Mouse (Mus musculus) midbrain, embryonic 15.5 days (tissue): ENCODE data around the gene Minpp1. TPM values are rescaled to one million over a fixed set of nuclear protein-coding genes. Genes with fewer than 3 reads are reported as not detected.
"Not testable (repeated sequence)": the region's sequence is repeated elsewhere in the genome, so short reads cannot be mapped to it uniquely, and the experiment has no call there.

Experiments used
- ATAC-seq: fragments of 200-750 bp; cut with Nextera tagmentation; replicated peaks from 2 replicates; pipeline ENCODE4 v1.8.0; 2017; ENCODE audit warnings: moderate TSS enrichment
- H3K27ac ChIP-seq: fragments of 300-500 bp; sonication (generic); 2 replicates; pipeline ENCODE4 v1.5.1; 2015; ENCODE audit warnings: mild to moderate bottlenecking, inconsistent platforms
- H3K27me3 ChIP-seq: fragments of 300-500 bp; sonication (generic); replicated peaks from 2 replicates; pipeline ENCODE4 v1.6.1; 2015; ENCODE audit warnings: inconsistent platforms
- H3K36me3 ChIP-seq: fragments of 300-500 bp; sonication (generic); replicated peaks from 2 replicates; pipeline ENCODE4 v1.6.1; 2015; ENCODE audit warnings: inconsistent platforms
- H3K4me1 ChIP-seq: fragments of 300-500 bp; sonication (generic); 2 replicates; pipeline ENCODE4 v1.6.1; 2015; ENCODE audit warnings: inconsistent platforms
- H3K4me2 ChIP-seq: fragments of 300-500 bp; sonication (generic); 2 replicates; pipeline ENCODE4 v1.6.1; 2015; ENCODE audit warnings: inconsistent platforms, mild to moderate bottlenecking, moderate library complexity
- H3K4me3 ChIP-seq: fragments of 300-500 bp; sonication (generic); 2 replicates; pipeline ENCODE4 v1.5.1; 2015; ENCODE audit warnings: mild to moderate bottlenecking, inconsistent platforms
- H3K9ac ChIP-seq: fragments of 300-500 bp; sonication (generic); 2 replicates; pipeline ENCODE4 v1.6.1; 2015; ENCODE audit warnings: mild to moderate bottlenecking, inconsistent platforms
- H3K9me3 ChIP-seq: fragments of 300-500 bp; sonication (generic); 2 replicates; pipeline ENCODE4 v1.6.1; 2016; ENCODE audit warnings: inconsistent platforms
- WGBS: fragments of 180-500 bp; shearing (Covaris S2); methylation state at CpG from one replicate; pipeline ENCODE4 v1.1.7; 2015; ENCODE audit warnings: mixed read lengths; 5-methylcytosine and 5-hydroxymethylcytosine counted together
- polyA plus RNA-seq: library from polyadenylated mRNA; unstranded; fragments of >200 nt; fragmentation: Nextera tagmentation; extraction: Ambion mirVana; gene quantifications from 2 replicates; pipeline ENCODE4 v1.2.1, GENCODE M21; 2015

Gene Minpp1
- 63.0 and 63.2 TPM in 2 replicates for polyA plus RNA-seq

DNA sequence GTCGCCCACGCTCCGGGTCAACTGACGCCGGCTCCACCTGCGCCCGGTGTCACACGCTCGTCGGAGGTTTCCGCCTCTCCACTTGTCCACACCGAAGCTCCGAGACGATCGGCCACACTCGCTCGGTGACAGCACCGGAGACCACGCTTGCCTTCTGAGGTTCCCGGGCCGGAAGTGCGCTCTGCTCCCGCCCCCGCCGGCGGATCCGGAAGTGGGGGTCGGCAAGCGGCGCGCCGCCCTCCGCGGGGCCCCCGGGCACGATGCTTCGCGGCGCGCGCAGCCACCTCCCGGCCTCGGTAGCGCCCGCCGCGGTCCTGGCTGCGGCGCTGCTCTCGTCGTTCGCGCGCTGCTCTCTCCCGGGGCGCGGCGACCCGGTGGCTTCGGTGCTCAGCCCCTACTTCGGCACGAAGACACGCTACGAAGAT lies at the start of gene Minpp1:
Gene Minpp1 (plus strand): TSS at position 89 of the 425 bp plus-strand sequence.
- no peaks in the 10 kb centered on the region for H3K9me3 ChIP-seq
- ATAC-seq = peak; percentile 97
- peaks cover 29% of the 10 kb centered on the region for H3K4me1 ChIP-seq
- WGBS = 0% methylated on average over 64 of the region's 64 CpGs
- no peaks in the 10 kb centered on the region for H3K36me3 ChIP-seq
- H3K4me2 ChIP-seq = peak within 1 kb of the TSS; percentile 76
- peak within 1 kb of the TSS; percentile 63 for H3K4me3 ChIP-seq
- no peaks in the 10 kb centered on the region for H3K27me3 ChIP-seq
- peak within 1 kb of the TSS; percentile 90 for H3K27ac ChIP-seq
- peak within 1 kb of the TSS; percentile 88 for H3K9ac ChIP-seq

DNA sequence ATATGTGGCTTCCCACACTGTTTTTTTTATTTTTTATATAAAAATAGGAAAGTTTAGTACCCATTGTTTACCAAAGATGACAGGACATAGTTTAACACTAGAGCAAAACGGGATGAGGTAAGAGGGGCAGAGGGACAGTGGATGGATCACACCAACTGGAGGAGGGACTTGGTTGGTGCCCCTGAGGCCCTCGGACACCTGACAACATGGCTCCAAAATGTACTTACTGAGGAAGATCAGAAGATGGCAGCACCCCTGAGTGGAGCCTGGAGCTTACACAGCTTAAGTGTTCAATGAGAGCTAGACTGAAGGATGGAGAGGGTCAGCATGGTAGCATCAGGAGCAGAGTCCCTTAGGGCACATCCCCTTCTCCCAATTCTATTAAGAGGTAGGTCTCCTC lies 46.2 kb upstream of the Minpp1 start:
- H3K4me3 ChIP-seq = no peak overlapping the region
- ATAC-seq = no peak
- H3K4me1 ChIP-seq = no peaks in the 10 kb centered on the region
- no peak overlapping the region for H3K27ac ChIP-seq
- H3K27me3 ChIP-seq = no peaks in the 10 kb centered on the region
- no peaks in the 10 kb centered on the region for H3K36me3 ChIP-seq
- H3K9me3 ChIP-seq = no peaks in the 10 kb centered on the region
- H3K9ac ChIP-seq = no peak overlapping the region
- 95% methylated on average over 2 of the region's 2 CpGs for WGBS
- H3K4me2 ChIP-seq = no peak overlapping the region

DNA sequence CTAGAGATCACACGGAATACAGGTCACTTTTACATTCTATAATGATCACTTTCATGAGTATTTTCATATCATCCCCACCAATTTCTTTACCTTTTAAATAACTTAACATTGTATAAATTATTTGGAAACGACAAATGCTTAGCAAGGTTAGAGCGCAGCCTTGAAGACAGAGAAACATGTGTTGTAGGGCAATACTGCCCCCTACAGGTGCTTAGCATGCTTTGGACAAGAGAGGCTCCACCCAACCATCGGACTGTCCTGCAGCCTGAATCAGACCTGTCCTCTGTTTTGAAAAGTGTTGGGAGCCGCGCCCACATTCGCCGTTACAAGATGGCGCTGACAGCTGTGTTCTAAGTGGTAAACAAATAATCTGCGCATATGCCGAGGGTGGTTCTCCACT lies 44.0 kb upstream of the Minpp1 start:
- no peak overlapping the region for H3K27ac ChIP-seq

DNA sequence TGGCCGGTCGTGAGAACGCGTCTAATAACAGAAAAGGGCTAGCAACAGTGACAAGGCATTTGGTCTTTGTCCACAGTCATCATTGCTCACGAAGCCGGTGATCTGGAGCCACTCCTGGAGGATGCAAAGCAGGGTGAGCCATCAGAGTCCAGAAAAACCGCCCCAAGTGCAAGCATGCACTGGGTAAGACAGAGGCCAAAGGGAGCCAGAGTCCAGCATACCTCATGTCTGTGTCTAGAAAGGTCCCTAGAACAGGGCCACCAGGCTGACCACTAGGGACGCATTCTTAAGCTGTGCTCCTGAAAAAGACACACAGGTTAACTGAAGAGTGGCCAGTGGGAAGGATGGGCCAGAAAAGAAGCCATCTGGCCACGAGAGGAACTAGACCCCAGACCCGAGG lies 36.6 kb upstream of the Minpp1 start:
- no peak for ATAC-seq
- H3K27ac ChIP-seq = no peak overlapping the region
- H3K9ac ChIP-seq = no peak overlapping the region
- H3K9me3 ChIP-seq = no peaks in the 10 kb centered on the region
- no peaks in the 10 kb centered on the region for H3K4me1 ChIP-seq
- H3K4me3 ChIP-seq = no peak overlapping the region
- no peak overlapping the region for H3K4me2 ChIP-seq
- H3K27me3 ChIP-seq = no peaks in the 10 kb centered on the region
- no peaks in the 10 kb centered on the region for H3K36me3 ChIP-seq
- 96% methylated on average over 10 of the region's 10 CpGs for WGBS

More for the DNA sequence above, 44.0 kb upstream of the Minpp1 start:
- H3K4me3 ChIP-seq = no peak overlapping the region
- no peak overlapping the region for H3K9ac ChIP-seq
- WGBS = 97% methylated on average over 11 of the region's 11 CpGs
- no peaks in the 10 kb centered on the region for H3K9me3 ChIP-seq
- no peak overlapping the region for H3K4me2 ChIP-seq
- ATAC-seq = no peak
- no peaks in the 10 kb centered on the region for H3K4me1 ChIP-seq
- H3K36me3 ChIP-seq = no peaks in the 10 kb centered on the region
- H3K27me3 ChIP-seq = no peaks in the 10 kb centered on the region

DNA sequence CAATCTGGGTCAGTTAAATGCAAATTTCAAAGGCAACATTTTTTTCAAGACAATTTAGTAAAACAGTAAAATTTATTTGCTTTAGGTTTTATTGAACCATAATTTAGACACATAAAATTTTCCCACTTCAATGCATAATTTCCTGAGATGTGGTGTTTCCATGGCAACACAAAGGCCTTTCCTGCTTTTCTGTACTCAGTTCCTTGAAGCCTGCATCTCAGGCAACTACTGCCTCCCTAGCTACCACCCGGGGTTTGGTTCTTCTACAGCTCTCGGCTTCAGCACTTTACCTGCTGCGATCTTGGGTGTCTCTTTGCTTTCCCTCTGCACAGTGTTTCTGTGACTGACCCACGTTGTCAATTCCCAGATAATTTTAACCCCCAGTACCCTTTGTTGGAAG lies 33.3 kb upstream of the Minpp1 start:
- ATAC-seq = no peak
- Histone ChIP-seq H3K4me3 (no peak overlapping the region), H3K27ac (0 out of 2 replicates have a peak overlapping the region, but pooled peaks have one; percentile 29), H3K27me3 (no peaks in the 10 kb centered on the region), H3K9me3 (no peaks in the 10 kb centered on the region), H3K9ac (no peak overlapping the region), H3K4me2 (no peak overlapping the region), H3K36me3 (no peaks in the 10 kb centered on the region), H3K4me1 (no peaks in the 10 kb centered on the region)
- WGBS = 60% methylated on average over 4 of the region's 4 CpGs

DNA sequence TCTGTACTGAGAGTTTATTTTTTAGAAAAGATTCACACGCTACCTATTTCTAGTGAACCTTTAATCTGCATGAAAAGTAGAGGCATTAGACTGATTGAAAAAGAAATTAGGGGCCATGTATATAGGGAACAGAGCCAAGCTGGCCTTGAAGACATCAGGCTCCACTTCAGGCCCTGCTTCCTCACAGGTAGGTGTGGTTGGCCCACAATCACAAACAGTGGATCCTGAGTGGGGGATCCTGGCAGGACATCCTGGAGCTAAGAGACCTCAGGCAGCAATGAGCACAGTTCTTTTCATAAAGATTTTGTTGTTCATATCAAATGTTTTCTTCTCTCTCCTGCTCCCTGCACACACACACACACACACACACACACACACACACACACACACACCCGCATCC lies 28.8 kb upstream of the Minpp1 start:
- H3K9me3 ChIP-seq = no peaks in the 10 kb centered on the region
- no peaks in the 10 kb centered on the region for H3K27me3 ChIP-seq
- no peak overlapping the region for H3K27ac ChIP-seq
- H3K9ac ChIP-seq = no peak overlapping the region
- no peaks in the 10 kb centered on the region for H3K36me3 ChIP-seq
- no peaks in the 10 kb centered on the region for H3K4me1 ChIP-seq
- WGBS = 87% methylated on average over 2 of the region's 2 CpGs
- no peak overlapping the region for H3K4me2 ChIP-seq
- no peak overlapping the region for H3K4me3 ChIP-seq
- no peak for ATAC-seq

DNA sequence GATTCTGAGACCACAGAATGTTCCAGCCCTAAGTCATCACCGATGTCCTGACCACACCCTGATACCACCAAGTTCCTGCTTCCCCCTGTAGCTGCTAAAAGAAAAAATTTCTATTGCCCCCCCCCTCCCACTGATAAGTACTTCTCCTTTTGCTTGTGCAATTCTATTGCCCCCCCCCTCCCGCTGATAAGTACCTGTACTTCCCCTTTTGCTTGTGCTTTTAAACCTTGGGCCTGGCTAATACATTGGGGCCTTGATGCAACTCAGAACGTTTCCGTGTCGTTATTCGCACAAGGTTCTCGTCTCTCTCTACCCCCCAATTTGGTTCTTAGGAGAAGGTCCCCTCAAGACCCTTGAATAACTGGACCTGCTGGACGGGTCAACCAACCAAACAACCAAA lies 27.9 kb upstream of the Minpp1 start:
- H3K27ac ChIP-seq, H3K36me3 ChIP-seq, H3K4me1 ChIP-seq, H3K27me3 ChIP-seq, ATAC-seq, H3K4me3 ChIP-seq, H3K9me3 ChIP-seq, H3K4me2 ChIP-seq, H3K9ac ChIP-seq: not testable (repeated sequence)
- WGBS = 89% methylated on average over 8 of the region's 8 CpGs

DNA sequence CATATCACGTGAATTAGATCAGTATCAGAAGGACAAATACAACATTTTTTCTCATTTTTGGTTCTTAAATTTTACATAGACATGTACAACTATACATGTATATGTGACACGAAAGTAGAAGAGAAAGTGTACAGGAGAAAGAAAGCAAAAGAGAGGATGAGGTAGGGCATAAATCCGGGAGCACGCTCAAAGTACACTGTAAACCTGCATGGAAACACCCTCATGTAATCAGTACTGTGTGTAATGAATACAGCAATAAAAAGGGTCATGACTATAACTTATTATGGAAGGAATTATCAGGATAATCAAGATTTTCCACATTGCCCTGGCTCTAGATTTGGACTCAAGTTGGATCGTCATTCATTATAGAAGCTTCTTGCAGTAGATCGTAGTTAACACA lies 22.5 kb upstream of the Minpp1 start:
- no peak overlapping the region for H3K27ac ChIP-seq
- 93% methylated on average over 6 of the region's 6 CpGs for WGBS
- no peak for ATAC-seq
- H3K9ac ChIP-seq = no peak overlapping the region
- no peaks in the 10 kb centered on the region for H3K36me3 ChIP-seq
- no peaks in the 10 kb centered on the region for H3K27me3 ChIP-seq
- H3K4me2 ChIP-seq = no peak overlapping the region
- no peak overlapping the region for H3K4me3 ChIP-seq
- no peaks in the 10 kb centered on the region for H3K4me1 ChIP-seq
- no peaks in the 10 kb centered on the region for H3K9me3 ChIP-seq

DNA sequence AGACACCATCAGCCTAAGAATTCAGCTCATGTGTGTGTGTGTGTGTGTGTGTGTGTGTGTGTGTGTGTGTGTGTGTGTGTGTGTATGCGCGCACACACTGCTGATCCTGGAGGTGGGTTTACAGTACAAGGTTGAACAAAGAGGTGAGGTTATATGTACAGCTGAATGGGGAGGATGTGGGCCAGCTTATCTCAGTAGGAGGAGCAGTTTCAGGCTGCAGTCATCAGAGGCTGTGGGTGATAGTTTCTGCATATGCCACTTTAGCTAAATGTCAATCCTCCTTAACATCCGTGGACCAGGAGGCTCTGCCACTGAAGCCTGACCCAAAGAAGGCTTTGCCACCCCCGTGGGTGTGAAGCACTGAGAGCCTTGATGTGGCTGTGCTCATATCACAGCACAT lies 20.3 kb upstream of the Minpp1 start:
- no peaks in the 10 kb centered on the region for H3K9me3 ChIP-seq
- no peak overlapping the region for H3K27ac ChIP-seq
- no peak overlapping the region for H3K9ac ChIP-seq
- no peaks in the 10 kb centered on the region for H3K27me3 ChIP-seq
- H3K4me3 ChIP-seq = no peak overlapping the region
- 85% methylated on average over 4 of the region's 4 CpGs for WGBS
- no peak overlapping the region for H3K4me2 ChIP-seq
- no peaks in the 10 kb centered on the region for H3K4me1 ChIP-seq
- no peak for ATAC-seq
- H3K36me3 ChIP-seq = no peaks in the 10 kb centered on the region

DNA sequence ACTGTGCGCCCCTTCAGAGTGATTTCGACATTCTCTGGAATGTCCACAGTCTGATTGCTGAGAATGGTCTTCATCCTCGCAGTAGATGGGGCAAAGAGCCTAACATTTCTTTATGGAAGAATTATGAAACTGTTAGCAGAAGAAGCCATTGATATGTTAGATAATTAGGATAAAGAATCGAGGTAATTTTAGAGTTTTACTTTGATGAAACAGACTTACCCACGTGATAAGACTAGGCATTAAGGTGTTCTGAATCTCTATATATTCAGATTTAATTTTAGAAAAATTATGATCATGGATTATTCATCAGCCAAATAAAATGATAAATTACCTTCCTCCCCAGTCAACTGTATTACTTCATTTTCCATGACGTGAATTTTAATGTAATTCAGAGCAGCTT lies 19.1 kb upstream of the Minpp1 start, which contains the start of gene Rpl9-ps6:
Gene Rpl9-ps6 (minus strand): TSS at position 101 of the 400 bp plus-strand sequence.
- WGBS = 77% methylated on average over 6 of the region's 6 CpGs
- Histone ChIP-seq H3K9me3 (no peaks in the 10 kb centered on the region), H3K36me3 (no peaks in the 10 kb centered on the region), H3K4me1 (no peaks in the 10 kb centered on the region), H3K27me3 (no peaks in the 10 kb centered on the region), H3K4me2 (no peak within 1 kb of the TSS), H3K27ac (no peak within 1 kb of the TSS), H3K4me3 (no peak within 1 kb of the TSS), H3K9ac (no peak within 1 kb of the TSS)
- no peak for ATAC-seq

DNA sequence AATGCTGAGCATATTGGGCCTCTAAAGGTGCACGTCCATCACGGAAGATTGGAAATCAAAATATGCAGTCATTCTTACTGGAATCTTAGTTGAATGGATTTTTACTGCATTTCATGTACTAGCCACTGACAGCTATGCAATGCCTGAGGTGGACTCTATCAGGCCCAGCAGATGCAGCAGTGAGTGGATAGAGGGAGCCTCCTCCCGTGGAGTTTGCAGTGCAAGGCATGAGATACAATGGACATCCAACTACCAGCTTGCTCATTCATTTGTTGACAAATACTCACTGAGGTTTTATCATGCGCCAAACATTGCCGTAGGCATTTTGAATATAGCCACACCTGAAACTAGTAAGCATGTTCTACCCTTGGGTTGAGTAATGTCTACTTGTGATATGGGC lies 18.2 kb upstream of the Minpp1 start:
- Histone ChIP-seq H3K27me3 (no peaks in the 10 kb centered on the region), H3K9me3 (no peaks in the 10 kb centered on the region)
- 92% methylated on average over 5 of the region's 5 CpGs for WGBS

DNA sequence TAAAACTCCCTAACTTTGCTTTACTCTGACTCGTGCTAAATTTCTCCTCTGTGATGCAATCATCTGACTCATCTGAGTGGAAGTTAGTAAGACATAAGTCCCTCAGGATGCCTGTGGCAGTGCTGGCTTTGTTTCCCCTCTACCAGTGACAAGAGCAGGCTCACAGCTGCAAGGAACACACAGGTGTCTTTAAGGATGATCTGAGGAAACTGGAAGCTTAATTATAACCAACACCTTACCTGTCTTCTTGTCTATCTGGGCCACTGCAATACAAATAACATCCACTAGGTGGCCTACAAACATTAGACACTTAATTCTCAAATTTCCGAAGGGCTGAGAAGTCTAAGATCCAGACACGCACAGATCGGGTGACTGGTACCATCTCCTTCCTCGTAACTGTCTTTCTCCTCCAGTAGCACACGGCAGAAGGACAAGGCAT lies 15.5 kb upstream of the Minpp1 start:
- H3K9ac ChIP-seq = no peak overlapping the region
- H3K36me3 ChIP-seq = no peaks in the 10 kb centered on the region
- no peaks in the 10 kb centered on the region for H3K27me3 ChIP-seq
- 31% methylated on average over 6 of the region's 6 CpGs for WGBS
- H3K4me2 ChIP-seq = no peak overlapping the region
- H3K27ac ChIP-seq = no peak overlapping the region
- H3K9me3 ChIP-seq = no peaks in the 10 kb centered on the region
- no peaks in the 10 kb centered on the region for H3K4me1 ChIP-seq
- peak; percentile 69 for ATAC-seq
- no peak overlapping the region for H3K4me3 ChIP-seq

More for the DNA sequence above, 18.2 kb upstream of the Minpp1 start:
- no peak overlapping the region for H3K4me3 ChIP-seq
- no peaks in the 10 kb centered on the region for H3K4me1 ChIP-seq
- ATAC-seq = no peak
- H3K9ac ChIP-seq = no peak overlapping the region
- no peak overlapping the region for H3K4me2 ChIP-seq
- no peaks in the 10 kb centered on the region for H3K36me3 ChIP-seq
- no peak overlapping the region for H3K27ac ChIP-seq

DNA sequence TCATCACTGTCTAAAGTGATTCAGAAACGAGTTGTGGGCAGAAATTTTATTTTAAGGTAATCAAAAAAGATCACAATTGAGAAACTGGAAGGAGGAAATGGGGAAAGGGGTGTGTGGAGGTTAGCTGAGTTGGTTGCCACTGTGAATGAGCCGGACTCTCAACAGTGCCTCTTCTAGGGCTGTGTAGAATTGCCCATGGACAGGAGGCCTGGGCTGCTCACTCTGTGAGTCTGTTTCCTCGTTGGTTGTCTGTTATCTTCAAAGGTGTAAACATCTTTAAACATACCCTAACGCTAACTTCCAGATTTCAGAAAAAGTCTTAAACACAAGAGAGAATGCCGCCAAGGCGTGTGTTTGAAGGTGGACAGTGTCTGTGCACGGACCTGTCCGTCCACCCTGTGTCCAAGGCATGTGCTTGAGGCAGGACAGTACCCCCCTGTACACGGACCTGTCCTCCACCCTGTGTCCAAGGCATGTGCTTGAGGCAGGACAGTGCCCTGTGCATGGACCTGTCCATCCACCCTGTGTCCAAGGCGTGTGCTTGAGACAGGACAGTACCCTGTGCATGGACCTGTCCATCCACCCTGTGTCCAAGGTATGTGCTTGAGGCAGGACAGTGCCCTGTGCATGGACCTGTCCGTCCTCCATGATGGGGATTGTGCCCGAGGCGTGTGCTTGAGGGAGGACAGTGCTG lies 14.9 kb upstream of the Minpp1 start:
- H3K27ac ChIP-seq = no peak overlapping the region
- WGBS = 88% methylated on average over 13 of the region's 13 CpGs
- peak; percentile 33; the same call in 1 of the 2 replicates for ATAC-seq

More for the DNA sequence above, 14.9 kb upstream of the Minpp1 start:
- Histone ChIP-seq H3K4me1 (no peaks in the 10 kb centered on the region), H3K4me3 (no peak overlapping the region), H3K9ac (no peak overlapping the region), H3K36me3 (no peaks in the 10 kb centered on the region), H3K9me3 (no peaks in the 10 kb centered on the region), H3K27me3 (no peaks in the 10 kb centered on the region), H3K4me2 (no peak overlapping the region)
